Mouse (Mus musculus): ENCODE results near the gene Ccdc85b. TPM values are rescaled to one million over a fixed set of nuclear protein-coding genes. Genes with fewer than 3 reads are reported as not detected.

The Ccdc85b gene
- 10.3 and 10.6 TPM in 2 replicates for polyA plus RNA-seq (2012; rRNA removed)

GRCm38 (mm10) chr19:5457746-5458442 is at the start of gene Ccdc85b:
TSS of gene Ccdc85b (minus strand) at chr19:5457894.

DNA sequence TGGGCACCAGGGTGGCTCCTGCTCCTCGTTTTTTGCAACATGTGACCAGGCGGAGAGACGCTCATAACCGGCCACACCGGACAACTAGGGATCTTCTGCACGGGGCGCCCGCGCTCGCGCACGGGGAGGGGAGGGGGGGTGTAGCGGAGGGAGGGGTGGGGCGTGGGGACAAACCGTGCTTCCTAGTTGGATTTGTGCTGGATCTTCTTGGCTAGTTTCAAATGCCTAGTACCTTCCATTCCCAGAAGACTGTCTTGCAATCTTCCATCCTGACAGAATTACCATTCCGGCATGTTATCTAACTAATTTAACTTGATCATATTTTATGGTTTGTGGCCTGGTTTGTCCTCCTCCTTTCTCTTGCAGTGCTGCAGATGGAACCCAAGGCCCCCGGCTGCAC is 46.0 kb upstream of the Ccdc85b start, which contains the start of gene 1700020D05Rik:
Gene 1700020D05Rik (minus strand): TSS at position 101 of the 400 bp plus-strand sequence.

GRCm38 (mm10) chr19:5490313-5490897 is 32.7 kb upstream of the Ccdc85b start, which contains the start of gene Cfl1:
TSS of gene Cfl1 (plus strand) at chr19:5490455.

GRCm38 (mm10) chr19:5487768-5488550 is 30.3 kb upstream of the Ccdc85b start, which contains the start of gene Mus81:
TSS of gene Mus81 (minus strand) at chr19:5488402.

DNA sequence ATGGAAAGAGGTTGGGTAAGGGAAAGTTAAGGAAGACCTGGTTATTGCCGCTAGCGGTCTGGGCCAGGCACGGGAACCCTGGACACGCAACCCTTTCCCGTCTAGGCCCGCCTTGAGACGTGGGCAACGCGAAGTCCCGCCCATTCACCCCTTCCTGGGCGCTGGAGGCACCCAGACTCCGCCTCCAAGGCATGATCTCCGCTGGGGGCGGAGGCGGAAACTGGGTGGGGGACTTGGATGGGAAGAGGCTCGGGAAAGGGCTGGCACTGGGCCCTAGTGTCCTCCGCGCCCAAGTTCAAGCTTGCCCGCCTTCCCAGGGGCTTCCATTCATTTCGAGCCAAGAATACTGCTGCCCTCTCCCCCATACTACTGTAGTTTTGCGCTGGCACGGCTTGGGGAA is 16.0 kb upstream of the Ccdc85b start, which contains the start of gene Efemp2:
Gene Efemp2 (plus strand): TSS at position 235 of the 400 bp plus-strand sequence.

GRCm38 (mm10) chr19:5468374-5468773 is 10.7 kb upstream of the Ccdc85b start, which contains the start of gene Ctsw:
TSS of gene Ctsw (minus strand) at chr19:5468507.

DNA sequence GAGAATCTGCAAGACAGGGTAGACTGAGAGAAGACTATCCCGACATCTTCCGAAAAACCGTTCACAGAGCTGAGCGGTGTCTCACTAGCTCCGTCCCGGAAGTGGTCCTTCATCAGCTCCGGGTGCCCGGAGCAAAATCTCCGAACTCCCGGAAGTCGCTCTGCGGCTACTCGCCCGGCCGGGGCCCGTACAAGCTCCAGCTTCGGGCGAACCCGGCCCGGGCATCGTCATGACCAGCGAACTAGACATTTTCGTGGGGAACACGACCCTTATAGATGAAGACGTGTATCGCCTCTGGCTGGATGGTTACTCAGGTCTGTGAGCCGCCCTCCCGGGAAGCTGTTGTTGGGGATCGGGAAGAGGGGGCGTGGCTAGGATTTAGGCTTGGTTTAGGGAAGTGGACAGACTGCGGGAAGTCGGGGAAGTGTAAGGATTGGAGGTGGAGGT is 2.8 kb upstream of the Ccdc85b start, which contains the start of gene Fibp:
Gene Fibp (plus strand): TSS at position 151 of the 447 bp plus-strand sequence.

DNA sequence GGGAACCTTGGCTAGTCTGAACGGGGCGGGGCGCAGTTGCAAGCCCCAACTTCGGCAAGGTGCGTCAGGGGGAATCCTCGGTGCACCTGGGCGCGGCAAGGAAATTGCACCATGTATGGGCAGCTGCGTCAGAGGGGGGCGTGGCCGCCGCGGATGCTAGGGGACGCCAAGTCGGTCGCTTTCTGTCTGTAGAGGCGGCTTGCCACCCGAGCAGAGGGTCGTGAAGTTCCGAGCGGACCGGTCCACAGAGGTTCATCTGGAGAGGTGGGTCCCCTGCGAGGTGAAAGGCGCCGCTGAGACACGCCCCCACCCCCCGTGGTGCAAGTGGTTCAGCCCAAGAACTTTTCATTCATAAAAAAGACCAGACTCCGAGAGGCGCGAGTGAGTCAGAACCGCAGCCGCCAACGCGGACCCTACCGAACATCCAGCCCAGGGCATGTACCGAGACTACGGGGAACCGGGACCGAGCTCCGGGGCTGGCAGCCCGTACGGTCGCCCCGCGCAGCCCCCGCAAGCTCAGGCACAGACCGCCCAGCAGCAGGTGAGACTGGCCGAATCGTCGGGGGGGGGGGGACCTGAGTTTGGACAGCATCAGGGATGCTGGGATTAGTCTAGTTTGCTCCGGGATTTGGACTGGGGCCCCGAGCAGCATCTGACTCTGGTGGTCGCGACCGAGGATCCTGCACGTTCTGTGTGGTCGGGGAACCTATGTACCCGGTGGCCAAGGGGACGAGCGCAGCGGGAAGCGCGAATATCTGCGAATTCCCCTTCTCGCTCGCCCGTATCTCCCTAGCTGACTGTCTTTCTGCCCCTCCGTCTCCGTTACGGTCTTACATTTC is 10.0 kb downstream of the Ccdc85b start, which contains the start of gene Fosl1:
Gene Fosl1 (plus strand): TSS at position 33 of the 839 bp plus-strand sequence.

GRCm38 (mm10) chr19:5424782-5425741 is 32.6 kb downstream of the Ccdc85b start, which contains the start of the genes Drap1 and AI837181:
TSS of gene Drap1 (minus strand) at chr19:5424979.
TSS of gene AI837181 (plus strand) at chr19:5425144.

Other genes with a start within 250 kb of the Ccdc85b start
- gene Pacs1, start 184.8 kb downstream of the Ccdc85b start, polyA plus RNA-seq (2012; rRNA removed), result 12.2 and 14.3 TPM in 2 replicates
- gene Sf3b2, start 162.4 kb downstream of the Ccdc85b start, polyA plus RNA-seq (2012; rRNA removed), result 98.0 and 109 TPM in 2 replicates
- 0.16 and 0.31 TPM in 2 replicates for gene Gal3st3, start 159.6 kb downstream of the Ccdc85b start, polyA plus RNA-seq (2012; rRNA removed)
- not detected in 2 replicates for gene Catsper1, start 122.2 kb downstream of the Ccdc85b start, polyA plus RNA-seq (2012; rRNA removed)
- 7.1 and 14.1 TPM in 2 replicates for gene Cst6, start 108.3 kb downstream of the Ccdc85b start, polyA plus RNA-seq (2012; rRNA removed)
- gene Eif1ad, start 91.2 kb downstream of the Ccdc85b start, polyA plus RNA-seq (2012; rRNA removed), result 19.8 and 21.3 TPM in 2 replicates
- 71.2 and 91.0 TPM in 2 replicates for gene Banf1, start 90.7 kb downstream of the Ccdc85b start, polyA plus RNA-seq (2012; rRNA removed)
- gene Sart1, start 69.2 kb downstream of the Ccdc85b start, polyA plus RNA-seq (2012; rRNA removed), result 15.2 and 19.0 TPM in 2 replicates
- 0.33 and 1.9 TPM in 2 replicates for gene Tsga10ip, start 55.4 kb downstream of the Ccdc85b start, polyA plus RNA-seq (2012; rRNA removed)
- 95.7 and 96.8 TPM in 2 replicates for gene Drap1, start 32.9 kb downstream of the Ccdc85b start, polyA plus RNA-seq (2012; rRNA removed)
- gene AI837181, start 32.8 kb downstream of the Ccdc85b start, polyA plus RNA-seq (2012; rRNA removed), result 85.1 and 96.6 TPM in 2 replicates
- 1.3 and 4.0 TPM in 2 replicates for gene Fosl1, start 10.3 kb downstream of the Ccdc85b start, polyA plus RNA-seq (2012; rRNA removed)
- 124 and 150 TPM in 2 replicates for gene Fibp, start 2.7 kb upstream of the Ccdc85b start, polyA plus RNA-seq (2012; rRNA removed)
- 2.0 and 3.5 TPM in 2 replicates for gene Ctsw, start 10.6 kb upstream of the Ccdc85b start, polyA plus RNA-seq (2012; rRNA removed)
- gene Efemp2, start 16.1 kb upstream of the Ccdc85b start, polyA plus RNA-seq (2012; rRNA removed), result 52.6 and 58.6 TPM in 2 replicates
- 31.9 and 38.6 TPM in 2 replicates for gene Mus81, start 30.5 kb upstream of the Ccdc85b start, polyA plus RNA-seq (2012; rRNA removed)
- gene Cfl1, start 32.6 kb upstream of the Ccdc85b start, polyA plus RNA-seq (2012; rRNA removed), result 350 and 446 TPM in 2 replicates
- 0.30 and 0.34 TPM in 2 replicates for gene 1700020D05Rik, start 45.9 kb upstream of the Ccdc85b start, polyA plus RNA-seq (2012; rRNA removed)
- gene Snx32, start 52.6 kb upstream of the Ccdc85b start, polyA plus RNA-seq (2012; rRNA removed), result 4.2 and 4.4 TPM in 2 replicates
- gene Ovol1, start 102.8 kb upstream of the Ccdc85b start, polyA plus RNA-seq (2012; rRNA removed), result 23.0 and 29.1 TPM in 2 replicates
- gene Ap5b1, start 110.1 kb upstream of the Ccdc85b start, polyA plus RNA-seq (2012; rRNA removed), result 18.2 and 20.7 TPM in 2 replicates
- gene Rnaseh2c, start 144.0 kb upstream of the Ccdc85b start, polyA plus RNA-seq (2012; rRNA removed), result 40.4 and 56.8 TPM in 2 replicates
- 45.6 and 50.6 TPM in 2 replicates for gene Kat5, start 152.3 kb upstream of the Ccdc85b start, polyA plus RNA-seq (2012; rRNA removed)
- gene Rela, start 179.6 kb upstream of the Ccdc85b start, polyA plus RNA-seq (2012; rRNA removed), result 61.1 and 66.8 TPM in 2 replicates
- gene Sipa1, start 205.8 kb upstream of the Ccdc85b start, polyA plus RNA-seq (2012; rRNA removed), result 52.0 and 56.1 TPM in 2 replicates
- gene Map3k11, start 230.8 kb upstream of the Ccdc85b start, polyA plus RNA-seq (2012; rRNA removed), result 116 and 122 TPM in 2 replicates
- 206 and 220 TPM in 2 replicates for gene Pcnx3, start 231.0 kb upstream of the Ccdc85b start, polyA plus RNA-seq (2012; rRNA removed)
- gene Kcnk7, start 246.5 kb upstream of the Ccdc85b start, polyA plus RNA-seq (2012; rRNA removed), result 0.90 and 1.1 TPM in 2 replicates